Mouse (Mus musculus) liver, embryonic 18 days (tissue): ENCODE measurements around the gene Gm20772. TPM values are rescaled to one million over a fixed set of nuclear protein-coding genes. Genes with fewer than 3 reads are reported as not detected.

Source experiments
- polyA plus RNA-seq: library from polyadenylated mRNA; depleted of rRNA; stranded (reverse); fragments of >200 nt; gene quantifications from 2 replicates; pipeline ENCODE4 v1.2.3, GENCODE M21; 2012; rRNA removed

Gm20772 gene
- polyA plus RNA-seq: not detected in 2 replicates

GRCm38 (mm10) chrY:17874441-17874840 lies at the start of gene Gm20772, which contains the start of gene Gm20831:
TSS of gene Gm20772 (plus strand) at chrY:17874741.
TSS of gene Gm20831 (plus strand) at chrY:17874741.

GRCm38 (mm10) chrY:17846166-17846565 lies 28.4 kb upstream of the Gm20772 start, which contains the start of gene Gm21904:
TSS of gene Gm21904 (minus strand) at chrY:17846266.

Other genes with a start within 250 kb of the Gm20772 start
- not detected in 2 replicates for gene Gm21904, start 28.5 kb upstream of the Gm20772 start, polyA plus RNA-seq
- not detected in 2 replicates for gene Gm20831, start within 50 bp of the Gm20772 start, polyA plus RNA-seq
- gene Srsy, start 62.6 kb downstream of the Gm20772 start, polyA plus RNA-seq: not detected in 2 replicates
- not detected in 2 replicates for gene Gm21764, start 187.1 kb downstream of the Gm20772 start, polyA plus RNA-seq
- gene Ssty1, start 214.4 kb downstream of the Gm20772 start, polyA plus RNA-seq: not detected in 2 replicates